Mouse (Mus musculus) testis, postnatal 14 days (tissue): Measurements from ENCODE around the gene Pcgf3.
"Not testable (repeated sequence)": the region's sequence is repeated elsewhere in the genome, so short reads cannot be mapped to it uniquely, and the experiment has no call there.

ENCODE experiments used
- DNase-seq: peaks from one replicate; pipeline ENCODE4 v3.0.0; 2021; ENCODE audit warnings: low spot score

Gene Pcgf3

GRCm38 (mm10) chr5:108469617-108470016, 8.6 kb downstream of the Pcgf3 start:
- DNase-seq, result no peak

- no peak for DNase-seq
Observed at GRCm38 (mm10) chr5:108473737-108474136, 12.7 kb downstream of the Pcgf3 start.

GRCm38 (mm10) chr5:108475977-108476376, 14.9 kb downstream of the Pcgf3 start:
- no peak for DNase-seq

GRCm38 (mm10) chr5:108483006-108483405, 22.0 kb downstream of the Pcgf3 start:
- DNase-seq, result no peak

- DNase-seq, result no peak
Observed at GRCm38 (mm10) chr5:108485239-108485638, 24.2 kb downstream of the Pcgf3 start.

- not testable (repeated sequence) for DNase-seq
Observed at GRCm38 (mm10) chr5:108486148-108486547, 25.1 kb downstream of the Pcgf3 start.

- no peak for DNase-seq
Observed at GRCm38 (mm10) chr5:108501573-108501972, 40.5 kb downstream of the Pcgf3 start.

GRCm38 (mm10) chr5:108502286-108502685, 41.3 kb downstream of the Pcgf3 start:
- DNase-seq, result no peak

- no peak for DNase-seq
Observed at GRCm38 (mm10) chr5:108515581-108516361, 54.7 kb downstream of the Pcgf3 start.

- no peak for DNase-seq
Observed at GRCm38 (mm10) chr5:108516655-108517054, 55.6 kb downstream of the Pcgf3 start.

GRCm38 (mm10) chr5:108518106-108518885, 57.3 kb downstream of the Pcgf3 start:
- DNase-seq, result no peak

- DNase-seq, result no peak
Observed at GRCm38 (mm10) chr5:108518951-108519350, 57.9 kb downstream of the Pcgf3 start.

- no peak for DNase-seq
Observed at GRCm38 (mm10) chr5:108520153-108520552, 59.1 kb downstream of the Pcgf3 start.

- no peak for DNase-seq
Observed at GRCm38 (mm10) chr5:108521016-108521415, 60.0 kb downstream of the Pcgf3 start.

- no peak for DNase-seq
Observed at GRCm38 (mm10) chr5:108521896-108522295, 60.9 kb downstream of the Pcgf3 start.

GRCm38 (mm10) chr5:108522597-108522996, 61.6 kb downstream of the Pcgf3 start:
- DNase-seq, result no peak

GRCm38 (mm10) chr5:108534188-108534587, 73.2 kb downstream of the Pcgf3 start:
- DNase-seq, result no peak

- no peak for DNase-seq
Observed at GRCm38 (mm10) chr5:108543516-108544291, 82.7 kb downstream of the Pcgf3 start.

- no peak for DNase-seq
Observed at GRCm38 (mm10) chr5:108547636-108548035, 86.6 kb downstream of the Pcgf3 start.

- no peak for DNase-seq
Observed at GRCm38 (mm10) chr5:108549137-108549488, 88.1 kb downstream of the Pcgf3 start.

GRCm38 (mm10) chr5:108549489-108550206, 88.6 kb downstream of the Pcgf3 start, which contains the start of gene Cplx1:
Cplx1 (minus strand) TSS chr5:108550024.
- DNase-seq, result peak; percentile 46

- DNase-seq, result no peak
Observed at GRCm38 (mm10) chr5:108550207-108550594, 89.2 kb downstream of the Pcgf3 start.
